Mouse (Mus musculus) olfactory bulb, adult 2 months (tissue): ENCODE data around the gene Icam2. TPM values are rescaled to one million over a fixed set of nuclear protein-coding genes. Genes with fewer than 3 reads are reported as not detected.

Experiments
- H3K27ac ChIP-seq: fragments of 200-500 bp; 2 replicates; pipeline ENCODE4 v1.5.1; 2012; ENCODE audit warnings: low read depth, low read length; ENCODE audit not compliant: insufficient read depth
- H3K4me1 ChIP-seq: fragments of 200-500 bp; 2 replicates; pipeline ENCODE4 v1.6.1; 2012; ENCODE audit warnings: low read length; ENCODE audit not compliant: control insufficient read depth, insufficient read depth
- H3K4me3 ChIP-seq: fragments of 200-500 bp; 2 replicates; pipeline ENCODE4 v1.5.1; 2012; ENCODE audit warnings: mild to moderate bottlenecking, low read depth, low read length, moderate library complexity; ENCODE audit not compliant: insufficient read depth
- CTCF ChIP-seq: fragments of 200-500 bp; IDR thresholded peaks from 2 replicates; pipeline ENCODE4 v1.5.1; 2012; ENCODE audit warnings: low read depth, mild to moderate bottlenecking, low read length, moderate library complexity; ENCODE audit not compliant: insufficient read depth
- POLR2A ChIP-seq: fragments of 200-500 bp; IDR thresholded peaks from 2 replicates; pipeline ENCODE4 v1.6.1; 2012; ENCODE audit warnings: mild to moderate bottlenecking, low read depth, low read length, moderate library complexity; ENCODE audit not compliant: insufficient read depth
- WGBS: fragments of 180-500 bp; shearing (Covaris S2); methylation state at CpG from one replicate; pipeline ENCODE4 v1.1.7; 2018; 5-methylcytosine and 5-hydroxymethylcytosine counted together
- polyA plus RNA-seq: library from polyadenylated mRNA; stranded (reverse); fragments of >200 nt; gene quantifications from 2 replicates; pipeline ENCODE4 v1.2.4, GENCODE M21; 2012; ENCODE audit warnings: low replicate concordance; ENCODE audit not compliant: missing spikeins, insufficient read depth, insufficient read length

Icam2 gene
- polyA plus RNA-seq, 1 experiment, result not detected

DNA sequence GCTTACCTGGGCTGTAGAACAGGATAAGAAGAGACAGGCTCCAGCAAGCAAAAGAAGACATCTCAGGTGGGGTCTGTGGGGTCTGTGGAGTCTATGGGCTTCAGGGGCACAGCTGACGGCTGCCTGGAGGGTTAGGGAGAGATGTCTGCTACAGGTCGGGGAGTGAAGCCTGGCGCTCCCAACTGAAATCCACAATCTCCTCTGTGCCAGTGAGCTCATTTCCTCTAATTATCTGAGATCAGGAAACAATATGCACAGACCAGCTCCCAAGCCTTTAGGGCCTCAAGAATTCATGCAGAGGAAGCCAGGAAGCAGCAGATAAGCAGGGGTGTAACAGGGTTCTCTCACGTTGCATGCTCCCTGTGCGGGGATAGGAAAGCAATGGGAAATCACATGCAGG lies 5.5 kb downstream of the Icam2 start:
- 83% methylated on average over 5 of the region's 5 CpGs for WGBS
- TF ChIP-seq CTCF, result no peak
- TF ChIP-seq POLR2A, result no peak
- Histone ChIP-seq H3K4me3 (no peak overlapping the region), H3K27ac (no peak overlapping the region), H3K4me1 (no peaks in the 10 kb centered on the region)

GRCm38 (mm10) chr11:106381883-106382282 lies 6.0 kb downstream of the Icam2 start:
- H3K27ac ChIP-seq, result no peak overlapping the region
- 84% methylated on average over 7 of the region's 7 CpGs for WGBS
- TF ChIP-seq CTCF (no peak), POLR2A (no peak)
- no peaks in the 10 kb centered on the region for H3K4me1 ChIP-seq
- no peak overlapping the region for H3K4me3 ChIP-seq

GRCm38 (mm10) chr11:106381011-106381410 lies 6.9 kb downstream of the Icam2 start:
- Histone ChIP-seq H3K27ac (no peak overlapping the region), H3K4me1 (peaks cover 4% of the 10 kb centered on the region), H3K4me3 (no peak overlapping the region)
- TF ChIP-seq POLR2A, result no peak
- no peak for TF ChIP-seq CTCF
- 88% methylated on average over 11 of the region's 11 CpGs for WGBS

- Histone ChIP-seq H3K27ac (no peak overlapping the region), H3K4me1 (peaks cover 9% of the 10 kb centered on the region), H3K4me3 (no peak overlapping the region)
- no peak for TF ChIP-seq POLR2A
- TF ChIP-seq CTCF, result no peak
- WGBS, result 86% methylated on average over 5 of the region's 5 CpGs
Observed at GRCm38 (mm10) chr11:106374979-106375378, 12.9 kb downstream of the Icam2 start.

DNA sequence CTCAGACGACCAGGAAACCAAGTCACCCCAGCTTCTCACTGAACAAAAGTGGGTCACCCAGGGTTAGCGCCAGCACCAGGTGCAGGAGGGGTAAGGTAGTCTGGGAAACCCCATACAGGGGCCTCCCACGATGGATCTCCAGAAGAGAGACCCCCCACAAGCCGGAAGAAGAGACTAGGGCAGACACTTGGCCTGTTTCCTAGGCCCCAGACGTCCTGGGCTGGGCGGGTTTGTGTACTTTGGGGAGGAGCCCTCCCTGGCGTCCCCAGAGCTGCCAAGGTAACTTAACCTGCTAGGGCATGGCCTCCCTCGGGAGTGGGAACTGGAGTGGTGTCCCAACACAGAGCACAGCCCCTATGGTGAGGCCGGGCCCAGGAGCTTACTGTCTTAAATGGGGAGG lies 13.3 kb downstream of the Icam2 start:
- H3K4me3 ChIP-seq, result no peak overlapping the region
- 67% methylated on average over 9 of the region's 9 CpGs for WGBS
- TF ChIP-seq POLR2A (no peak), CTCF (no peak)
- no peak overlapping the region for H3K27ac ChIP-seq
- H3K4me1 ChIP-seq, result peaks cover 9% of the 10 kb centered on the region

GRCm38 (mm10) chr11:106373998-106374397 lies 13.9 kb downstream of the Icam2 start:
- no peak for TF ChIP-seq CTCF
- TF ChIP-seq POLR2A, result no peak
- 76% methylated on average over 11 of the region's 11 CpGs for WGBS
- Histone ChIP-seq H3K4me3 (no peak overlapping the region), H3K4me1 (peaks cover 9% of the 10 kb centered on the region), H3K27ac (no peak overlapping the region)

- TF ChIP-seq CTCF (peak; percentile 70), POLR2A (no peak)
- H3K27ac ChIP-seq, result no peak overlapping the region
- peaks cover 10% of the 10 kb centered on the region for H3K4me1 ChIP-seq
- H3K4me3 ChIP-seq, result no peak overlapping the region
- 14% methylated on average over 3 of the region's 3 CpGs for WGBS
Observed at GRCm38 (mm10) chr11:106366316-106366715, 21.6 kb downstream of the Icam2 start.

- TF ChIP-seq CTCF (no peak), POLR2A (no peak)
- no peak within 1 kb of the TSS for H3K27ac ChIP-seq
- H3K4me3 ChIP-seq, result no peak within 1 kb of the TSS
- H3K4me1 ChIP-seq, result peaks cover 10% of the 10 kb centered on the region
- 77% methylated on average over 10 of the region's 10 CpGs for WGBS
Observed at GRCm38 (mm10) chr11:106365366-106365765, 22.5 kb downstream of the Icam2 start, which contains the start of gene Prr29. TSS of gene Prr29 (plus strand) at chr11:106365472.

- TF ChIP-seq POLR2A (no peak), CTCF (no peak)
- Histone ChIP-seq H3K27ac (no peak overlapping the region), H3K4me3 (no peak overlapping the region), H3K4me1 (peaks cover 10% of the 10 kb centered on the region)
- WGBS, result 11% methylated on average over 11 of the region's 11 CpGs
Observed at GRCm38 (mm10) chr11:106364712-106365111, 23.2 kb downstream of the Icam2 start.

GRCm38 (mm10) chr11:106359350-106359749 lies 28.5 kb downstream of the Icam2 start:
- Histone ChIP-seq H3K27ac (no peak overlapping the region), H3K4me3 (no peak overlapping the region), H3K4me1 (no peaks in the 10 kb centered on the region)
- 36% methylated on average over 5 of the region's 5 CpGs for WGBS
- TF ChIP-seq POLR2A (no peak), CTCF (no peak)
